Mouse (Mus musculus) hindbrain, embryonic 16.5 days (tissue): ENCODE data around the gene Zfp110. TPM values are rescaled to one million over a fixed set of nuclear protein-coding genes. Genes with fewer than 3 reads are reported as not detected.
A peak's percentile ranks its signal among the peaks of the same experiment; 100 is the strongest.
"Not testable (repeated sequence)": the region's sequence is repeated elsewhere in the genome, so short reads cannot be mapped to it uniquely, and the experiment has no call there.

Source experiments
- ATAC-seq: fragments of 200-750 bp; cut with Nextera tagmentation; 2 replicates; pipeline ENCODE4 v1.8.0; 2017; ENCODE audit warnings: moderate TSS enrichment, moderate library complexity
- H3K27ac ChIP-seq: fragments of 300-500 bp; sonication (generic); 2 replicates; pipeline ENCODE4 v1.5.1; 2014; ENCODE audit warnings: low read depth, mild to moderate bottlenecking, control low read depth, low read length, moderate library complexity
- H3K27me3 ChIP-seq: fragments of 300-500 bp; sonication (generic); replicated peaks from 2 replicates; pipeline ENCODE4 v1.6.1; 2014; ENCODE audit warnings: low read length; ENCODE audit not compliant: control insufficient read depth, insufficient read depth
- H3K36me3 ChIP-seq: fragments of 300-500 bp; sonication (generic); 2 replicates; pipeline ENCODE4 v1.6.1; 2014; ENCODE audit warnings: mild to moderate bottlenecking, low read length, moderate library complexity, mixed read lengths; ENCODE audit not compliant: control insufficient read depth, insufficient read depth
- H3K4me1 ChIP-seq: fragments of 300-500 bp; sonication (generic); 2 replicates; pipeline ENCODE4 v1.6.1; 2014; ENCODE audit warnings: low read depth, low read length; ENCODE audit not compliant: control insufficient read depth, insufficient read depth
- H3K4me2 ChIP-seq: fragments of 300-500 bp; sonication (generic); 2 replicates; pipeline ENCODE4 v1.6.1; 2014; ENCODE audit warnings: mild to moderate bottlenecking, low read length, control low read depth, moderate library complexity
- H3K4me3 ChIP-seq: fragments of 300-500 bp; sonication (generic); 2 replicates; pipeline ENCODE4 v1.5.1; 2014; ENCODE audit warnings: mild to moderate bottlenecking, low read length, control low read depth, moderate library complexity
- H3K9ac ChIP-seq: fragments of 300-500 bp; sonication (generic); 2 replicates; pipeline ENCODE4 v1.6.1; 2014; ENCODE audit warnings: low read depth, mild to moderate bottlenecking, control low read depth, low read length, moderate library complexity
- H3K9me3 ChIP-seq: fragments of 300-500 bp; sonication (generic); 2 replicates; pipeline ENCODE4 v1.6.1; 2014; ENCODE audit warnings: mild to moderate bottlenecking, low read length, moderate library complexity; ENCODE audit not compliant: control insufficient read depth
- WGBS: fragments of 180-500 bp; shearing (Covaris S2); extraction: QIAGEN DNeasy Blood & Tissue Kit; methylation state at CpG from one replicate; pipeline ENCODE4 v1.1.7; 2014; 5-methylcytosine and 5-hydroxymethylcytosine counted together
- polyA plus RNA-seq: library from polyadenylated mRNA; unstranded; fragments of >200 nt; fragmentation: Nextera tagmentation; extraction: Ambion mirVana; gene quantifications from 2 replicates; pipeline ENCODE4 v1.2.1, GENCODE M21; 2015

Zfp110 gene
- polyA plus RNA-seq, 1 experiment from 2014 or later: 24.7 TPM

- Histone ChIP-seq H3K4me2 (no peak overlapping the region), H3K4me1 (peaks cover 7% of the 10 kb centered on the region), H3K27ac (no peak overlapping the region), H3K27me3 (no peaks in the 10 kb centered on the region), H3K9ac (no peak overlapping the region), H3K4me3 (no peak overlapping the region), H3K9me3 (peaks cover 24% of the 10 kb centered on the region), H3K36me3 (peaks cover 25% of the 10 kb centered on the region)
- over 99% methylated on average over 8 of the region's 8 CpGs for WGBS
- ATAC-seq: no peak
These were observed 19.0 kb upstream of the Zfp110 start for GRCm38 (mm10) chr7:12815566-12815965.

- Histone ChIP-seq H3K27ac (peak within 1 kb of the TSS; percentile 94), H3K9ac (peak within 1 kb of the TSS; percentile 96), H3K4me3 (peak within 1 kb of the TSS; percentile 86), H3K27me3 (peaks cover 2% of the 10 kb centered on the region; the same call in 1 of the 2 replicates), H3K9me3 (peaks cover 25% of the 10 kb centered on the region), H3K4me1 (peaks cover 7% of the 10 kb centered on the region), H3K36me3 (peaks cover 11% of the 10 kb centered on the region), H3K4me2 (peak within 1 kb of the TSS; percentile 83)
- ATAC-seq: peak; percentile 96
- WGBS: under 1% methylated on average over 38 of the region's 40 CpGs
These were observed 15.9 kb upstream of the Zfp110 start, which contains the start of gene Zfp329 for GRCm38 (mm10) chr7:12818521-12819295. Zfp329 (minus strand) TSS chr7:12818858.

DNA sequence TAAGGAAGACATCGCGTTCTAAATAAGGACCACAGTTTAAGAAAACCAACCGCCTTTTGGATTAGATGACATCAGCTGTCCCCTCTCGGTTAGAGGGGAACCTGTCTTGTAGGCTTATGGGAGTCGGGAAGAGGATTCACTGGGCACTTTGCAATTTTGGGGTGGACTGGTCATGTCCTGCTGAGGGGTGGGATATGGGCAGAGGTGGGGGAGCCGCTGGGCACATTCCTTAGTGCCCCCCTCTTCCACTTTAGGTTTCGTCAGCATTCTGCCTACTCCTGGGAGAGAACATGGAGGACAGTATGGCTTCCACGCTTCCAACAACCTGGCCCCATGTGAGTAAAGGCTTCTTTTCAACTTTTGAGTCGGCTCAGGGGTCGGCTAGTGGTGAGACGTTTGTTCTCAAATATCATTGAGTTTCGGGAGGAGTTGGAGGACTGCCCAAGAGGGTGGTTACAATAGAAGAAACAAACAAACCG lies 671 bp downstream of the Zfp110 start:
- peak overlapping the region; percentile 52 for H3K4me3 ChIP-seq
- H3K27ac ChIP-seq: peak overlapping the region; percentile 40
- peaks cover 21% of the 10 kb centered on the region for H3K9me3 ChIP-seq
- WGBS: 34% methylated on average over 13 of the region's 13 CpGs
- no peaks in the 10 kb centered on the region for H3K27me3 ChIP-seq
- peak; percentile 60 for ATAC-seq
- H3K36me3 ChIP-seq: peaks cover 33% of the 10 kb centered on the region
- H3K9ac ChIP-seq: peak overlapping the region; percentile 55
- peak overlapping the region; percentile 63 for H3K4me2 ChIP-seq
- H3K4me1 ChIP-seq: no peaks in the 10 kb centered on the region

GRCm38 (mm10) chr7:12835779-12836178 lies 1.2 kb downstream of the Zfp110 start:
- no peak overlapping the region for H3K27ac ChIP-seq
- peak overlapping the region; percentile 63 for H3K4me2 ChIP-seq
- H3K9ac ChIP-seq: no peak overlapping the region
- no peaks in the 10 kb centered on the region for H3K4me1 ChIP-seq
- ATAC-seq: no peak
- H3K9me3 ChIP-seq: peaks cover 25% of the 10 kb centered on the region
- no peaks in the 10 kb centered on the region for H3K27me3 ChIP-seq
- H3K4me3 ChIP-seq: peak overlapping the region; percentile 52
- H3K36me3 ChIP-seq: peaks cover 39% of the 10 kb centered on the region
- 94% methylated on average over 4 of the region's 4 CpGs for WGBS

DNA sequence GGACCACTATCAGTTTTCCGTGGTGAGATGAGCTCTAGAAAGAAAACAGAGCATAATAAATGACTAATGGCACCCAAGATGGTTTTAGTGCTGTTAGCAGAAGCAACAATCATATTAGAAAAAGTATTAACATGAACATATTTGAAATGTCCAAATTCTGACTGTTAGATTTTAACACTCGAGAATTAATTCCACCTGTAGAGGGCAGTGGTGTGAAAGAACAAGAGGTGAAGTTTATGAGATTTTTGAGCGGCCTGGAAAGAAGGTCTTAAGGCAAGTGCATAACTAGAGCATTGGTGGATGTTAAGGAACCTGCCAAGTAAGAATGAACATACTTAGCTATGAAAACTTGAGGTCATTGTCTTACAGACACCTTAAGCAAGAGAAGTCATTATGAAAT lies 39.7 kb downstream of the Zfp110 start:
- H3K36me3 ChIP-seq: no peaks in the 10 kb centered on the region
- 27% methylated on average over 3 of the region's 3 CpGs for WGBS
- no peaks in the 10 kb centered on the region for H3K27me3 ChIP-seq
- peaks cover 2% of the 10 kb centered on the region; the same call in 1 of the 2 replicates for H3K9me3 ChIP-seq
- no peaks in the 10 kb centered on the region for H3K4me1 ChIP-seq
- no peak for ATAC-seq
- H3K27ac ChIP-seq: no peak overlapping the region
- H3K4me2 ChIP-seq: no peak overlapping the region
- H3K4me3 ChIP-seq: no peak overlapping the region
- H3K9ac ChIP-seq: no peak overlapping the region

DNA sequence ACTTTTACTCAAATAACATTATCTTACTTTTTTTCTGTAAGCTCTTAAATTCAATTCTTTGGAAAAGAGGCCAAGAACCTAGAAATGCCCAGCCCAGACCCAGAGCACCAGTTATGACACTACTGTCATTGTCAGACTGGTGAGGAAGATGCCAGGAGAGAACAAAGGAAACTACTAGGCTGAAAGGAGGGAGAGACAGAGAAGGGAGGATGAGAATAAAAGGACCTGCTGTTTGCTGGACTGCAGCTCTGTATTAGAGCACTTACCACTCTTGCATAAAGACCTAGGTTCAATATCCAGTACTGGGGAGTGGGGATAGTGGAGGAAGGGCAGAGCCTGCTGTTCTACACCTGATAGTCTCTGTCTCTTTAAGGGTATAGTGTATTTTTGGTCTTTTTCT lies 45.5 kb downstream of the Zfp110 start:
- Histone ChIP-seq H3K9ac (no peak overlapping the region), H3K4me1 (peaks cover 13% of the 10 kb centered on the region), H3K9me3 (no peaks in the 10 kb centered on the region), H3K27me3 (no peaks in the 10 kb centered on the region), H3K36me3 (peaks cover 6% of the 10 kb centered on the region), H3K4me3 (peak overlapping the region; percentile 76), H3K4me2 (peak overlapping the region; percentile 83), H3K27ac (no peak overlapping the region)
- ATAC-seq: no peak

- Histone ChIP-seq H3K4me3 (peak overlapping the region; percentile 76), H3K27ac (peak overlapping the region; percentile 51; the same call in 1 of the 2 replicates), H3K4me1 (peaks cover 13% of the 10 kb centered on the region), H3K36me3 (peaks cover 11% of the 10 kb centered on the region), H3K4me2 (peak overlapping the region; percentile 83), H3K9ac (peak overlapping the region; percentile 77)
- 49% methylated on average over 8 of the region's 8 CpGs for WGBS
- peak; percentile 21 for ATAC-seq
- H3K27me3 ChIP-seq, H3K9me3 ChIP-seq: not testable (repeated sequence)
These were observed 45.9 kb downstream of the Zfp110 start for GRCm38 (mm10) chr7:12880497-12880896.

DNA sequence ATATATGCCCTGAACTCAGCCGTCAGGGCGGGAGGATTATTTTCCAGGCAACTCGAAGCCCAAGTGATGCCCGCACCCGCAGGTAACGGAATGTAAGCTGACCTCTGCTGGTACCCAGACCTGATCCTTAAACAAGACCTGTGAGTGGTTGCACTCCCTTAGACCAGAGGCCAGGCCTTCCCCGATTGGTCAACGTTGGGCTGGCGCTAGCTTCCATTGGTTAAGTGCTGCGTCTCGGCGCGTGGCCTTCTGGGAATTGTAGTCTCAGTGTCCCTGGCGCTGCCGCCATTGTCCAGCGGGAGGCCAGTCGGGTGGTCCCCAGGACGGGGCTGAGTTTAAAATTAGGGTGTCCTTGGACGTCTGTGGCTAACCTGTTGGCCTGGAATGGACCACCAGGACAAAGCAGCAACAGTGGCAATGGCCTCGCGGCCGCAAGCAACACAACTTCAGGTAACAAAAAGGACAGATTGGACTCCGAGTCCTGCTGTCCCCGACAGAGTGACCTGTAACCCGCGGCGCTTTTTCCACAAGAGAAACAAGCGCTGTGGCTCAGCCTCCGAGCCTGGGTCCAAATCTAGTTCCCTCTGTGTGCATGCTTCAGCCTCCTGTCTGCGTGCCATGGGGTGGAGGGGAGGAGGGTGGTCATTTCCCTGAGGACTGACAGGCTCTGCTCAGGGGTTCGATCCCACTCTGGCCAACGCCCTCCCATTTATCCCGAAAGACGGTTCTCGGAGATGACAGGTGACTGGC lies 46.5 kb downstream of the Zfp110 start, which contains the start of gene Zfp128:
Gene Zfp128 (plus strand): TSS at position 267 of the 750 bp plus-strand sequence.
- Histone ChIP-seq H3K9me3 (no peaks in the 10 kb centered on the region), H3K27me3 (no peaks in the 10 kb centered on the region), H3K9ac (peak within 1 kb of the TSS; percentile 77), H3K27ac (peak within 1 kb of the TSS; percentile 60), H3K4me1 (peaks cover 13% of the 10 kb centered on the region), H3K4me3 (peak within 1 kb of the TSS; percentile 76), H3K36me3 (peaks cover 17% of the 10 kb centered on the region), H3K4me2 (peak within 1 kb of the TSS; percentile 83)
- WGBS: 1% methylated on average over 35 of the region's 35 CpGs
- peak; percentile 99 for ATAC-seq
